Mouse (Mus musculus) spleen, adult 18-20 months (tissue): ENCODE data around the gene St6gal2.

ENCODE experiments used
- DNase-seq, 2 experiments: peaks; one replicate each; pipeline ENCODE4 v3.0.0; 2022; ENCODE audit warnings: mixed read lengths in 2 of 2

St6gal2 gene

DNA sequence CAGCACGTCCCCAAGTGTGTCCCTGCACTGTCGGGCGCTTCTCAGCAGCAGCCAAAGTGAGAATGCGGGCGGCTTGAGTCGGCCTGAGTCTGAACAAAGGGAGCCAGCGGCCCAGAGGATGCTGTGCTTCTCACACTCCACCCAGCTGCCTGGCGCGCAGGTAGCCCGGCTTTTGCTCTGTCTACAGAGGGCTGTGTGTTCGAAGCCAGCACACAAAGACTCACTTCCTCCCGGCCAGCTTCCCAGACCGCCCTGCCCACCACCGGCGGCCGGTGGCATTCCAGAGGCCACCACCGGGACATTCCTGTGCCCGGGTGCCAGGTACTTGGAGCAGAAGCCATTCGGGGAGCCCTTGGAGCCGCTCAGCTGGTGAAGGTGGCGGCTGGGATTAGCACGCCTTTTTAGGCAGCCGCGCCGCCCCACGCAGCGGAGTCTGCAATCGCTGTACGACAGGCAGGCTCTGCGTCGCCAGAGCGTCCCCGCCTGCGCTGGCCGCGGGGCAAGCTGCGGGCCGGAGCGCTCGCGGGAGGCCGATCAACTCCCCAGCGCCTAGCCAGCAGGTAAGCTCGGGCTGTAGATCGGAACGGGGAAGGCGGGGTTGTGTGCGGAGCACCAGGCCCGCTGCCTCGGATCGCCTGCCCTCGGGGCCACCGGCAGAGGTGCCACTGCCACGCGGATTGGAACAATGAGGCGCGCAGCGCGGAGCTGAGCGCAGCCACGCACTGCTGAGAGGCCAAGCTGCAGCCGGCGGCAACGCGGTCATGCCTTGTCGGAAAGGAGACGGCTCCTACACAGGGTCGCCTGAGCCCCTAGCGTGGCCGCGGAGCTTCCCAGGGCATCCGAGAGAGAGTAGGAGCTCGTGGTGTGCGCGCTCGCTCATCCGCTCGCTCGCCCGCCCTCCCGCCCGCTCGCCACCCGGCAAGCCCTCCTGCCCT is at the start of gene St6gal2:
St6gal2 (plus strand) TSS at position 133 of the 935 bp plus-strand sequence.
- DNase-seq: no peak

DNA sequence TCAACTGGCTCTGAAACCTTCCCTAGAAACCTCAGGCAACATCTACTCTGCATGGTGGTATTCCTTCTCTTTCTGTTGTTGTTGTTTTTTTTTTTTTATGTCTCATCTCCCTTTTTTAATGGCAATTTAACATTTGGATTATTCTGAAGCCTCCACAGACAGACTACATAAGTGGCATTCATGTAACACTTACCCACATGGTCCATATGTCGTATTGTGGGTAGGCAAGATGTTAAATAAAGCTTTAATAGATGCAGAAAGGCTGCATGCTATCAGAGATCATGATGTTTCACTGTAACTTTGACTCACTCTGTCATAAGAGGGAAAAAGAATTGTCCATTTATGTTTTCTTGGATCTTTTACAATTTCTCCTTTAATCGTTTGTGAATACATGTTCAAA is 39.1 kb upstream of the St6gal2 start:
- DNase-seq: no peak

DNA sequence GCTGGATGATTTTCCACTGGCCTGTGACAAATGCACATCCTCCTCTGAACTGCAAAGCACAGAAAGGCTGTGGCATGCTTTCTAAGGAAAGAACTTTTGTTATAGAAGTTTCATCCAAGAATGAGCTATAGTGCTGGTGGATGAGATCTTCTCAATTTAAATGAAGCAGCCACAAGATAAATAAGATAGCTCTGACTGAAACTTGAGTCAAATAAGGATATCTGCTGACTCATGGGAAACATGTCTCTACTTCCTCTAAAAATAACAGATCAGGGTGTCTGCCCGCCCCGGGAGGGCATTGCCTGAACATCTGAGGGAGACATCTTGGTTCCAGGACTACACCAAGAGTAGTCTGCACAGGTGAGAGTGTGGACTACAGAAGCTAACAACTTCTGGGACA is 28.7 kb upstream of the St6gal2 start:
- DNase-seq: no peak

GRCm38 (mm10) chr17:55446185-55446527 is 974 bp downstream of the St6gal2 start:
- DNase-seq: no peak

DNA sequence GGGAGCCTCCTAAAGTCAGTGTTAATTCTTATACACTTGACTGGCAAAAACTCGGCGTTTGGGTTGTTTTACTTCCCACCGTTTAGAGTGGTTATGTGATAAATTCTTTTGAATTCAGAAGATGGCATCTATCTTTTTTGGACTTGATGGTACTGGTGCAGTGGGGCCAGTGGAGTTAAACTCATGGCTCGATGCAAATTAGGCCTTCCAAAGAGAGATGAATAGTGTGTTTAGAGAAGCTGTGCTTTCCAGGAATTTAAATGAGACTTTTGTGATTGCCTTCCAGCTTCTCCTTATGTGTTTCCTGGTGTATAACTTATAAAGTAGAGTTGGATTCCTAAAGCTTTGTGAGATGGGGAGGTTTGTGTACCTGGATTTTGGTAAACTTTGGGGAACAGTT is 1.5 kb downstream of the St6gal2 start:
- no peak for DNase-seq

GRCm38 (mm10) chr17:55450943-55451342 is 5.8 kb downstream of the St6gal2 start:
- no peak for DNase-seq

- DNase-seq: no peak
These were observed 9.3 kb downstream of the St6gal2 start for GRCm38 (mm10) chr17:55454487-55454886.

DNA sequence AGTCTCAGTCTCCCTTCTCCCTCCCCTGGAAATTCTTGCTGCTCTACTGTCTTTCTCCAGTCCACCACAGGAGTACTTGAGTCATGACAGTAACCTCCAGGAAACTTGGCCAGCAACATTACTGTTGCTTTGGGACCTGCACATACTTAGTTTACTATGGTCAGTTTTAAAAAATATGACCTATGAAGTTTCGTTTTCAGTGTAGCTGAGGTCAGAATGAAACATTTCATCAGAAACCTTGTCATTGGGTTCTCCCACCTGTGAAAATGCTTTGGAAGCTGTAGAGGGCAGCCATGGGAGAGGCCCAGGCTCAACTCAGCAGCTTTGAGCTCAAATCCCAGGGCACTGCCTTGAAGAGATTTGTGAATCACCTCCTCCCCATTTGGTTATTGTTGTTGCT is 15.0 kb downstream of the St6gal2 start:
- DNase-seq: no peak

GRCm38 (mm10) chr17:55467579-55467978 is 22.4 kb downstream of the St6gal2 start:
- DNase-seq: no peak

DNA sequence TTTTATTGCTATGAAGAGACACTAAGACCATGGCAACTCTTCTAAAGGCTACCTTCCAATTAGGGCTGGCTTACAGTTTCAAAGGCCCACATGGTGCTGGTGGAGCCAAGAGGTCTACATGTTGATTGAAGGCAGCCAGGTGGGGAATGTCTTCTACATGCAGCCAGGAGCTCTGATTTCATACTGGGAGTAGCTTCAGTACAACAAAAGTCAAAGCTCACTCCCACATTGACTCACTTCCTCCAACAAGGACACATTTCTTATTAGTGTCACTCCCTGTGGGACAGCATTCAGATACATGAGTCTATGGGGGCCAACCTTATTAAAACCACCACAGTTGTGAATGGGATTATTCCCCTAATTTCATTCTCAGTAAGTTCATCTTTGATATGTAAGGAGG is 23.8 kb downstream of the St6gal2 start:
- no peak for DNase-seq

GRCm38 (mm10) chr17:55475974-55476373 is 30.8 kb downstream of the St6gal2 start:
- DNase-seq: no peak

DNA sequence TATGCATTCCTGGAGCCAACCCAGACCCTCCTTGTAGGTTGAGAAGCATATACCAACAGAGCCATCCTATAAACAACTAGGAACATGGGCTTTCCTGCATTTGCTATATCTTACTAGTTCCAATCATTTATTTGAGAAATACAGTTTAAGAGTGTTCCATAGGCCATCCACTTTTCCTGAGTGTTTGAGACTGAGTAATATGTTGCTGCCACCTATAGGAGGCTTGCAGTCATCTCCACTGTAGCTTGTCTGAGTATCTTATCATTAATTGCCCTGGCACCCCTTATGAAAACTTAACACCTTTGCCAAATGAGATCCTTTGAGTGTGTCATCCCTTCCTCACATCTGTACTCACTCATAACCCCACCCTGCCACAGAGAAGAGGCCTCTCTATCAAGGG is 32.2 kb downstream of the St6gal2 start:
- no peak for DNase-seq

DNA sequence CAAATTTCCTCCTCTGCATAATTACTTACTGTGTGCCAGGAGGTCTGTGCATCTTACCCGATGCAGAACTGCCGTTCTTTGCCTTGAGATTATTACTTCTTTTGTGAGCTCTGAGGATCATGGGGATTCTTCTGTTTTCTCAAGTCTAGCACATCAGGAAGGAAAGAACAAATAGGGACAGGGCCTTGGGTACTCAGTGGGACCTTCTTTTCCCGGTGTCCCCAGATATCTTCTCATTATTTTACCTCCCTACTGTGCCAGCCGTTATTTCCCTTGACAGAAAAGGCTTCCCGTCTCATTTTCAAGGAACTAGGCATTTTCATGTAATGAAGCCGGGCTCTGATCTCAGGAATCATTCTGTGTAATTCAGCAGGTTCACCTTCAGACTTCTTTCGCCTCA is 34.2 kb downstream of the St6gal2 start:
- no peak for DNase-seq

DNA sequence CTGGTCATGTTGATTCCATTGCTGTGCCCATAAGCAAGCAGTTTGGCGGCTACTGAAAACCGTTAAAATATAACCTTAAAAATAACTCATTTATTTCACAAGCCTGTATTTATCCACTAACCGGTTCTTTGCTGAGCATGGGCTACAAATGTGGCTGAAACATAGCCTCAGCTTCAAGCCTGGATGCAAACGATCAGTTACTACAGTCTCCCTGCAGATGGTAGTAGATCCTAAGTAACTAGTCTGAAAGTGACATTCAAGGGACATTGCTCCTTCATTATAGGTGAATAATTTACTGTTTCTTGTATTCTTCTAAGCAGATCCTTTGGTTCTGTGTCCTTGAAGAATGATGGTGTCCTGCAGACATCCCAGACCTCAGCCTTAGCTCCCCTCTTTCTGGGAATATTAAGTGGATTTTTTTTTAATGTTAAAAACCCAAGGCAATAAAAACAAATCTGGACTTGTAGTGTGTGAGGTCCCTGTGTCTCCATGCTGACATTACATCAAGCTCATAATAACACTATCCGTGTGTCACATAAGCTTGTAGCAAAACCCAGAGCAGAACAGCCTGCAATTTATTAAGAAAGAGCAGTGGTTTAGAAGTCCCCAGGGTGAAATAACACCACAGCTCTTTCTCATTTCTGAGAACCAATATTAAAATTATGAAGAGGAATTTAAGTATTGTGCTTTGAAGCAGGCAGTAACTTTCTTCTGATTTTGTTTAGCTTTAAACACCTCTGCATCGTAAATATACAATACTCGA is 39.1 kb downstream of the St6gal2 start:
- DNase-seq: no peak

GRCm38 (mm10) chr17:55531872-55532271 is 86.7 kb downstream of the St6gal2 start:
- DNase-seq: no peak

GRCm38 (mm10) chr17:55548476-55548875 is 103.3 kb downstream of the St6gal2 start:
- DNase-seq: no peak

DNA sequence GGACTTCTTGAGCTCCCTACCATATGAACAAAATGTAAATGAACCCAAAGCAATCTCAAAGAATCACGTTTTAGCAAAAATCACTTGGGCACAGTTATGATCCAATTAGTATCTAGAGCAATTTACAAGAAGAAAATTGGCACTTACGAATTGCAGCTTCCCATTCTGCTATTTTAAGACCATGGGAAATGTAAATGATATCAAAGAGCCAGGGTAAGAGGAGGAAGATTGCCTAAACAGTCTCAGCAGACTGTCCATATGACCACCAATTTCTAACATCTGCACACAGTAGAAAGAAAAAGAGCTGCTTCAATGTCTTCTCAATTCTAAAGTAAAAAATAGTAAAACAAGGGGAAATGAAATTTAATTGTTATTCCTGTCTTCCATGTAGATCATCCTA is 116.6 kb downstream of the St6gal2 start:
- DNase-seq: no peak
